Mouse (Mus musculus): ENCODE data around the gene Glyatl3. TPM values are rescaled to one million over a fixed set of nuclear protein-coding genes. Genes with fewer than 3 reads are reported as not detected.
A peak's percentile ranks its signal among the peaks of the same experiment; 100 is the strongest.

Gene Glyatl3
- not detected for polyA plus RNA-seq (2021)

GRCm38 (mm10) chr17:40914250-40914649 is at the start of gene Glyatl3:
Gene Glyatl3, minus strand, starts transcription at chr17:40914350.
- in situ Hi-C loops (cut with MboI; ENCODE audit: low pct_unique_long_range_greater_than_20kb), result no loop called here
- DNase-seq (ENCODE audit: low read depth, low spot score), result no peak
- POLR2A ChIA-PET, result no interaction called here
- no peak for ATAC-seq
- CTCF ChIA-PET, result no interaction called here
- H3K27me3 ChIP-seq, result peaks cover 10% of the 10 kb centered on the region
- no peak for TF ChIP-seq CTCF (IDR thresholded peaks at IDR 0.05)

GRCm38 (mm10) chr17:40948518-40948917 is 34.4 kb upstream of the Glyatl3 start:
- no peaks in the 10 kb centered on the region for H3K27me3 ChIP-seq
- DNase-seq (ENCODE audit: low read depth, low spot score) (no peak), ATAC-seq (no peak)
- no peak for TF ChIP-seq CTCF (IDR thresholded peaks at IDR 0.05)
- ChIA-PET CTCF (interaction anchor here (1.2 kb wide), 1 partner anchor 12 kb away, joined by 5 read pairs; no protein-coding TSS in a partner anchor), POLR2A (interaction anchor here (0.6 kb wide), 1 partner anchor 50 kb away, joined by 3 read pairs; no protein-coding TSS in a partner anchor)
- in situ Hi-C loops (cut with MboI; ENCODE audit: low pct_unique_long_range_greater_than_20kb), result no loop called here

DNA sequence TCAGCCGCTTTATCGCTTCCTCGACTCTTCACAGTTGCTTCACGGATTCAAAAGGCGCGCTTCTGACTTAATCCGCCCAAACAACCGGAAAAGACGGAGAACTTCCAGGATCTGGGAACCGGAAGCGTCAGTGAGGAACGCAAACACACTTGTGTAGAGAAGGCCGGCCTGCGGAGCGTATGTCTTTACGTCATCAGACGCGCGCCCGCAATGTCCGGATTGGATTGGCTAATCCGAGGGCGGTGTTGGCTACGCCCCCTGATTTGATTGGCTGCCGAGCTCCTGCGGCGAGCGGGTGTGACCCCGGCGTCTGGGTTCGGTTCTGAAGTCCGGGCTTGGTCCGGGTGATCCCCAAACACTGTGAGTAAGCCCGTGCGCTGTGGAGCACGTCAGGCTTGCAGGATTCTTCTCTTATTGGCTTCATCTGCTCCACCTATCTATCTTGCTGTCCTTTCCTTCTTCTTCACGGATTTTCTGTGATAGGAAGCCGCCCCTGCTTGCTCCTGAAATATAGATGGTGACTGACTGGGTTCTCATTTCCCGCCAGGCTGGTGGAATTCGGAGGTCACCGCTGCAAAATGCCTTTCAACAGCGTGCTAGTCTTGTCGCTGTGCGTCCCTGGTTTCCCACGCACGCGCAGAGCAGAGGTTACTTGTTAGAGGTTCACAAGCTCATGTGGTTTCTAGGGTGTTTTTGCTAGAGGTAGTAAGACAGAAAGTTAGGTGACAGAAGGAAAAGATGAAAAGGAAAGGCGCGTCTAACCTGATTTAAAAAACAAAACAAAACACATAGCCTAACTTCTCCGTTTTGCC is 20.5 kb upstream of the Glyatl3 start, which contains the start of the genes Mut and Cenpq:
Mut (plus strand) TSS at position 266 of the 812 bp plus-strand sequence.
Cenpq (minus strand) TSS at position 628 of the 812 bp plus-strand sequence.
- ATAC-seq, result peak; percentile 99
- DNase-seq (ENCODE audit: low read depth, low spot score), result peak; percentile 92
- TF ChIP-seq CTCF (IDR thresholded peaks at IDR 0.05), result no peak
- ChIA-PET POLR2A (no interaction called here), CTCF (interaction anchor here (1.0 kb wide), 1 partner anchor 10 kb away, joined by 3 read pairs; no protein-coding TSS in a partner anchor)
- in situ Hi-C loops (cut with MboI; ENCODE audit: low pct_unique_long_range_greater_than_20kb), result no loop called here
- no peaks in the 10 kb centered on the region for H3K27me3 ChIP-seq

DNA sequence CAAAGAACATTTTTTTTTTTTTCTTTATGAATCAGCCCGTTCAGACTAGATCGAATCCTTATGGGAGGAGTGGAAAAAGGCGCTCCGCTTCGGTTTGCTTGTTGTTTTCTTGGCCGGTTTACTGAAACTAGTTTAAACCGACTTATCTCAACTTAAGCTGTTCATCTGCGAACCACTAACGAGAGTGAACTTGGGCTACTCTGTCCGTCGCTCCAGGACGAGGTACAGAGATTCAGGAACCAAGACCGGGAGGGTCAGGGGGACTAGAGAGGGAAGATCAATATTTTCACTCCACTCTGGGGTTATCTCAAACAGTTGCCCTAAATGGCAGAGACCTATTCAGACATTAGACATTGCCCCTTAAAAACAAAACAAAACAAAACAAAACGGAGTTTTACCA is 19.8 kb upstream of the Glyatl3 start:
- DNase-seq (ENCODE audit: low read depth, low spot score) (no peak), ATAC-seq (peak; percentile 2)
- no peak for TF ChIP-seq CTCF (IDR thresholded peaks at IDR 0.05)
- in situ Hi-C loops (cut with MboI; ENCODE audit: low pct_unique_long_range_greater_than_20kb), result no loop called here
- H3K27me3 ChIP-seq, result no peaks in the 10 kb centered on the region
- ChIA-PET POLR2A (no interaction called here), CTCF (interaction anchor here (1.0 kb wide), 1 partner anchor 9 kb away, joined by 3 read pairs; no protein-coding TSS in a partner anchor)

DNA sequence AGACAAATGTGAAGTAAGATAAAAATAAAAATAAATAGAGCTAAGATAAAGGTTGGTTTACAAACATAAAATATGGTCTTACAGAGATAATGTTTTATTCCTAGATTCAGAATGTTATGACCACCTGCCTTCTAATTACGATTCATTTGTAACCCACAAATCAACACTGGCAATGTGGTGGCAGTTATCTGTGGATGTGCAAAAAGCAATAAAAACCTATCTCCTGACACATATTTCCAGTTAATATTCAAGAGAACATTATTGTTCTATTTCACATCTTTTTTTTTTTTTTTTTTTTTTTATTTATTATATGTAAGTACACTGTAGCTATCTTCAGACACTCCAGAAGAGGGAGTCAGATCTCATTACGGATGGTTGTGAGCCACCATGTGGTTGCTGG is 1.3 kb upstream of the Glyatl3 start:
- POLR2A ChIA-PET, result no interaction called here
- H3K27me3 ChIP-seq, result peaks cover 10% of the 10 kb centered on the region
- no peak for DNase-seq (ENCODE audit: low read depth, low spot score)
- CTCF ChIA-PET, result no interaction called here
- ATAC-seq, result no peak
- in situ Hi-C loops (cut with MboI; ENCODE audit: low pct_unique_long_range_greater_than_20kb), result no loop called here
- TF ChIP-seq CTCF (IDR thresholded peaks at IDR 0.05), result no peak

DNA sequence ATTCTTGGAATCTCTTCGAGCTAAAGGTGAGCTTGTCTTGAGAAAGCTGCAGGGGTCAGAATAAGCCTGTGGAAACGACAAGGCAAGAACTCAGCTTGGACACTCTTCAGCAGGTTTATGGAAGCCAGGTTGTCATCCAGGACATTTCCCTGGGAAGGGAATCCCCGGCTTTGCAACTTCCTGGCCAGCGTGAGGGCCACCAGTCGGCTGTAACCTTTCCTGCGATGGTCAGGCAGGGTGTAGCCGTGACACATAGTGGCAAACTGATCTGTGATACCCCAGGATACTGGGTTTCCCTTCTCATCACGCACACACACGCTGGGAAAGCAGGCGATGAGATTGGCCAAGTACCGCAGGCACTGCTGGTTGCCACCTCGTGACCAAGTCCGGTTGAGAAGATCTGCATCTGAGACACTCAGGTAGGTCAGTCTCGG is 9.4 kb downstream of the Glyatl3 start:
- H3K27me3 ChIP-seq, result peaks cover 4% of the 10 kb centered on the region
- POLR2A ChIA-PET, result no interaction called here
- in situ Hi-C loops (cut with MboI; ENCODE audit: low pct_unique_long_range_greater_than_20kb), result no loop called here
- CTCF ChIA-PET, result interaction anchor here (1.0 kb wide), 1 partner anchor 16 kb away, joined by 3 read pairs; no protein-coding TSS in a partner anchor
- no peak for DNase-seq (ENCODE audit: low read depth, low spot score)
- no peak for ATAC-seq
- no peak for TF ChIP-seq CTCF (IDR thresholded peaks at IDR 0.05)

GRCm38 (mm10) chr17:40904056-40904597 is 10.0 kb downstream of the Glyatl3 start:
- H3K27me3 ChIP-seq, result peaks cover 4% of the 10 kb centered on the region
- DNase-seq (ENCODE audit: low read depth, low spot score), result no peak
- TF ChIP-seq CTCF (IDR thresholded peaks at IDR 0.05), result no peak
- ChIA-PET POLR2A (no interaction called here), CTCF (interaction anchor here (1.0 kb wide), 1 partner anchor 17 kb away, joined by 3 read pairs; no protein-coding TSS in a partner anchor)
- no peak for ATAC-seq
- in situ Hi-C loops (cut with MboI; ENCODE audit: low pct_unique_long_range_greater_than_20kb), result no loop called here

GRCm38 (mm10) chr17:40903345-40903744 is 10.8 kb downstream of the Glyatl3 start:
- ATAC-seq (no peak), DNase-seq (ENCODE audit: low read depth, low spot score) (no peak)
- POLR2A ChIA-PET, result no interaction called here
- CTCF ChIA-PET, result interaction anchor here (0.6 kb wide), 1 partner anchor 1337 kb away, joined by 3 read pairs; no protein-coding TSS in a partner anchor
- in situ Hi-C loops (cut with MboI; ENCODE audit: low pct_unique_long_range_greater_than_20kb), result no loop called here
- peaks cover 7% of the 10 kb centered on the region for H3K27me3 ChIP-seq
- no peak for TF ChIP-seq CTCF (IDR thresholded peaks at IDR 0.05)

GRCm38 (mm10) chr17:40899783-40900363 is 14.3 kb downstream of the Glyatl3 start:
- CTCF ChIA-PET, result interaction anchor here (1.4 to 1.5 kb wide), 2 partner anchors 63 to 75 kb away, joined by 3 to 6 read pairs; no protein-coding TSS in a partner anchor
- ATAC-seq (no peak), DNase-seq (ENCODE audit: low read depth, low spot score) (no peak)
- in situ Hi-C loops (cut with MboI; ENCODE audit: low pct_unique_long_range_greater_than_20kb), result loop anchor here (5.0 kb wide), 1 partner anchor 68 kb away; no protein-coding TSS in a partner anchor
- H3K27me3 ChIP-seq, result peaks cover 3% of the 10 kb centered on the region
- no peak for TF ChIP-seq CTCF (IDR thresholded peaks at IDR 0.05)
- POLR2A ChIA-PET, result no interaction called here

DNA sequence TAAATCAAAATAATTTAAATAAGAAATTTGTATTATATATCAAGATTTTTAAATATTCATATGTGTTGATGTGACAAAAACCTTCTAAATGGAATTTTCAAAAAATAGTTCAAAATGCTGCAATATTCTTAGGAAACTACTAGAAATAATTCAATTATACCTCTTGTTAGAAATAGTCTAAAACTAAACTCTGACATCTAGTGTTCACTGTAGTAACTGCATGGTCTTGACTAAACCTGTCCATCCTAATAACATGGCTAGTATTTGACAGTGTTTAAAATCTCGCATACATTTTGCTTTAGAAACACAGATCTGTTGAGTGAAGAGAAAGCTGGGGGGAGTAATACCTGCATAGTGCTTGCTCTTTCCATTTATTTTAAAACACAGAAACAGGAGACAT is 17.3 kb downstream of the Glyatl3 start:
- ChIA-PET POLR2A (no interaction called here), CTCF (no interaction called here)
- ATAC-seq, result peak; percentile 57
- peaks cover 3% of the 10 kb centered on the region for H3K27me3 ChIP-seq
- DNase-seq (ENCODE audit: low read depth, low spot score), result no peak
- in situ Hi-C loops (cut with MboI; ENCODE audit: low pct_unique_long_range_greater_than_20kb), result loop anchor here (5.0 kb wide), 1 partner anchor 65 kb away; no protein-coding TSS in a partner anchor
- TF ChIP-seq CTCF (IDR thresholded peaks at IDR 0.05), result peak; percentile 58

Measured in Patski (cell line).